Mouse (Mus musculus): Measurements from ENCODE around the gene Gm11437. TPM values are rescaled to one million over a fixed set of nuclear protein-coding genes. Genes with fewer than 3 reads are reported as not detected.

The Gm11437 gene
- total RNA-seq (2014; fragmentation: Nextera tagmentation) (not detected in 2 replicates), total RNA-seq (2017) (not detected in 2 replicates)

GRCm38 (mm10) chr11:84167046-84167526, at the start of gene Gm11437:
Gene Gm11437 (minus strand): TSS chr11:84167476.
- ATAC-seq (replicated peaks; ENCODE audit: poor library complexity, severe bottlenecking), result no peak

GRCm38 (mm10) chr11:84210876-84211275, 43.6 kb upstream of the Gm11437 start:
- no peak for ATAC-seq (replicated peaks; ENCODE audit: poor library complexity, severe bottlenecking)

- ATAC-seq (replicated peaks; ENCODE audit: poor library complexity, severe bottlenecking), result no peak
Measured at GRCm38 (mm10) chr11:84205776-84206175, 38.5 kb upstream of the Gm11437 start.

- peak; percentile 50; the same call in 1 of the 2 replicates for ATAC-seq (replicated peaks; ENCODE audit: poor library complexity, severe bottlenecking)
Measured at GRCm38 (mm10) chr11:84197607-84198402, 30.5 kb upstream of the Gm11437 start.

- ATAC-seq (replicated peaks; ENCODE audit: poor library complexity, severe bottlenecking), result no peak
Measured at GRCm38 (mm10) chr11:84194751-84195150, 27.5 kb upstream of the Gm11437 start.

- no peak for ATAC-seq (replicated peaks; ENCODE audit: poor library complexity, severe bottlenecking)
Measured at GRCm38 (mm10) chr11:84193249-84193648, 26.0 kb upstream of the Gm11437 start.

- no peak for ATAC-seq (replicated peaks; ENCODE audit: poor library complexity, severe bottlenecking)
Measured at GRCm38 (mm10) chr11:84190581-84191233, 23.4 kb upstream of the Gm11437 start.

- no peak for ATAC-seq (replicated peaks; ENCODE audit: poor library complexity, severe bottlenecking)
Measured at GRCm38 (mm10) chr11:84188530-84188929, 21.3 kb upstream of the Gm11437 start.

GRCm38 (mm10) chr11:84181286-84181685, 14.0 kb upstream of the Gm11437 start:
- no peak for ATAC-seq (replicated peaks; ENCODE audit: poor library complexity, severe bottlenecking)

GRCm38 (mm10) chr11:84179954-84180598, 12.8 kb upstream of the Gm11437 start:
- peak; percentile 47 for ATAC-seq (replicated peaks; ENCODE audit: poor library complexity, severe bottlenecking)

- ATAC-seq (replicated peaks; ENCODE audit: poor library complexity, severe bottlenecking), result peak; percentile 87
Measured at GRCm38 (mm10) chr11:84179226-84179953, 12.1 kb upstream of the Gm11437 start.

- no peak for ATAC-seq (replicated peaks; ENCODE audit: poor library complexity, severe bottlenecking)
Measured at GRCm38 (mm10) chr11:84178571-84178970, 11.3 kb upstream of the Gm11437 start.

GRCm38 (mm10) chr11:84172539-84173435, 5.5 kb upstream of the Gm11437 start:
- no peak for ATAC-seq (replicated peaks; ENCODE audit: poor library complexity, severe bottlenecking)

GRCm38 (mm10) chr11:84168701-84169288, 1.5 kb upstream of the Gm11437 start:
- peak; percentile 55; the same call in 1 of the 2 replicates for ATAC-seq (replicated peaks; ENCODE audit: poor library complexity, severe bottlenecking)

- no peak for ATAC-seq (replicated peaks; ENCODE audit: poor library complexity, severe bottlenecking)
Measured at GRCm38 (mm10) chr11:84164561-84164960, 2.7 kb downstream of the Gm11437 start.

- ATAC-seq (replicated peaks; ENCODE audit: poor library complexity, severe bottlenecking), result no peak
Measured at GRCm38 (mm10) chr11:84164123-84164522, 3.2 kb downstream of the Gm11437 start.

- no peak for ATAC-seq (replicated peaks; ENCODE audit: poor library complexity, severe bottlenecking)
Measured at GRCm38 (mm10) chr11:84156535-84157262, 10.6 kb downstream of the Gm11437 start.

GRCm38 (mm10) chr11:84150884-84151283, 16.4 kb downstream of the Gm11437 start:
- no peak for ATAC-seq (replicated peaks; ENCODE audit: poor library complexity, severe bottlenecking)

Measured in granulocyte monocyte progenitor cell, adult 5-6 weeks (primary cell).